13 mouse cellular contexts compared by ENCODE assay signal in the genomic region with DNA sequence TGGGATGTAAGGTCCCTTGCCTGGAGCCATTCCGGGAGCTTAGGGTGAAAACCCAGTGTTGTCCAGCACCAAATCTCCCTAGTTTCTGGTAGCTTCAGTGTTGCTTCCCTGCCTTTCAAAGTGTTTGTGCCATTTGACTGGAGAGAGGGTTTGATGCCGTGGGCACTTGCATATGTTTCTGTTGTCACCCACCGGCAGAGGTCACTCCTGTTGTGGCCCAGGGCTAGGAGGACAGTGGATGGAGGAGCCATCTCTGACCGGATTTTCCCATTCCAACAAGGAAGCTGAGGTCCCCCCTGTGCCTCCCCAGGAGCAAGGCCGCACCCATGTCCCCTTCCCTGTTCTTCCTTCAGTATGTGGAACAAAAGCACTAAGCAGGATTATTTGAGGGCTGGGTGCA. TPM values are rescaled to one million over a fixed set of nuclear protein-coding genes. Genes with fewer than 3 reads are reported as not detected.
DNase-seq lines count a peak whose midpoint lies in the region; ATAC-seq and TF ChIP-seq lines count a peak whose summit lies in the region.
"Had no signal": no experiment of that assay in that cellular context is flagged by ENCODE, and none has a peak within 500 bp of the region (broad histone marks: within the 10 kb centered on the region; RNA-seq: fewer than 3 reads in every experiment).

No protein-coding gene starts in this region.

- WGBS in embryonic facial prominence, embryonic 14.5 days, result 73% methylated on average over 5 of the region's 5 CpGs

- H3K4me1 ChIP-seq in embryonic facial prominence, embryonic 14.5 days (ENCODE audit: control insufficient read depth, insufficient read depth, low read length), result peaks cover 25% of the 10 kb centered on the region

- no peak overlapping the region for H3K4me2 ChIP-seq in embryonic facial prominence, embryonic 14.5 days (ENCODE audit: low read depth, low read length)
- H3K4me2 ChIP-seq: liver, embryonic 12.5 days had no signal

- H3K36me3 ChIP-seq in embryonic facial prominence, embryonic 14.5 days (ENCODE audit: control insufficient read depth, insufficient read depth, low read length), result no peaks in the 10 kb centered on the region

- H3K9ac ChIP-seq in embryonic facial prominence, embryonic 14.5 days (ENCODE audit: low read depth, low read length), result no peak overlapping the region
- H3K9ac ChIP-seq: liver, embryonic 12.5 days had no signal

- intact Hi-C loops in gastrocnemius, adult 2 months (cut with DNase I), result no loop called here
- intact Hi-C loops in gastrocnemius, postnatal 14 days (cut with DNase I; ENCODE audit: low total_unique reads), result no loop called here
- intact Hi-C loops in left cerebral cortex, postnatal 4 days (cut with DNase I), result no loop called here
- intact Hi-C loops in left cerebral cortex, postnatal 25 days (cut with DNase I), result no loop called here

- no peak for TF ChIP-seq CTCF in gastrocnemius, adult 2 months (IDR thresholded peaks at IDR 0.05)

- H3K27me3 ChIP-seq in embryonic facial prominence, embryonic 14.5 days (replicated peaks; ENCODE audit: control insufficient read depth, insufficient read depth, low read length), result no peaks in the 10 kb centered on the region
- H3K27me3 ChIP-seq: liver, embryonic 12.5 days had no signal

- H3K27ac ChIP-seq in gastrocnemius, adult 2 months, result peak overlapping the region; percentile 68
- H3K27ac ChIP-seq in embryonic facial prominence, embryonic 14.5 days (replicated peaks; ENCODE audit: low read depth, low read length), result peak overlapping the region; percentile 83

- H3K9me3 ChIP-seq in embryonic facial prominence, embryonic 14.5 days (ENCODE audit: control insufficient read depth, low read length), result no peaks in the 10 kb centered on the region
- H3K9me3 ChIP-seq: heart, embryonic 10.5 days; liver, embryonic 12.5 days had no signal

- DNase-seq in gastrocnemius, adult 2 months, result no peak
- no peak for DNase-seq in gastrocnemius, postnatal 14 days
- DNase-seq in left cerebral cortex, postnatal 4 days, result peak; percentile 29
- DNase-seq in left cerebral cortex, postnatal 25 days (ENCODE audit: low spot score in 2 of 2), result no peak
- peak; percentile 34 to 45 for DNase-seq in cerebellum, postnatal 14 days
- DNase-seq in embryonic facial prominence, embryonic 14.5 days (ENCODE audit: low spot score), result no peak
- DNase-seq in frontal cortex, adult 2 months (ENCODE audit: extremely low spot score in 1 of 2, low spot score in 1 of 2), result no peak
- DNase-seq: adrenal gland, postnatal 36 days; kidney, adult 9 months; right cerebral cortex, postnatal 4 days had no signal

- no peak overlapping the region for H3K4me3 ChIP-seq in gastrocnemius, adult 2 months
- H3K4me3 ChIP-seq in embryonic facial prominence, embryonic 14.5 days (ENCODE audit: low read depth, low read length), result no peak overlapping the region
- H3K4me3 ChIP-seq: heart, embryonic 10.5 days; liver, embryonic 12.5 days had no signal

- no peak for ATAC-seq in embryonic facial prominence, embryonic 14.5 days (ENCODE audit: low read depth)
- ATAC-seq: activated CD4-positive, CD25-positive, alpha-beta regulatory T cell, adult 4 months; liver, embryonic 12.5 days had no signal

RNA-seq across cellular contexts. Expression of gene Crebrf, which starts 25.2 kb away (rescaled TPM):
- total RNA-seq in gastrocnemius, adult 2 months (2021), result 10 to 100 TPM; 39.6 to 40.2 TPM
- total RNA-seq in gastrocnemius, postnatal 14 days (2021), result 10 to 100 TPM; 14.1 to 20.1 TPM
- 10 to 100 TPM; 25.8 to 26.5 TPM for total RNA-seq in left cerebral cortex, postnatal 4 days (2021)
- total RNA-seq in left cerebral cortex, postnatal 25 days (2021), result 10 to 100 TPM; 88.2 to 96.2 TPM
- 4.2 and 5.1 TPM in 2 replicates for polyA plus RNA-seq in embryonic facial prominence, embryonic 14.5 days (2014; fragmentation: Nextera tagmentation; extraction: Ambion mirVana)
- polyA plus RNA-seq in frontal cortex, adult 2 months (2012; rRNA removed), result 16.4 and 17.6 TPM in 2 replicates

RNA-seq across cellular contexts. Expression of gene Atp6v0e, which starts 27.2 kb away (rescaled TPM):
- 10 to 100 TPM; 28.7 to 31.2 TPM for total RNA-seq in gastrocnemius, adult 2 months (2021)
- total RNA-seq in gastrocnemius, postnatal 14 days (2021), result 10 to 100 TPM; 37.4 to 40.8 TPM
- total RNA-seq in left cerebral cortex, postnatal 4 days (2021), result 10 to 100 TPM; 29.4 to 31.3 TPM
- total RNA-seq in left cerebral cortex, postnatal 25 days (2021), result 10 to 100 TPM; 40.7 to 41.7 TPM
- 229 and 261 TPM in 2 replicates for polyA plus RNA-seq in embryonic facial prominence, embryonic 14.5 days (2014; fragmentation: Nextera tagmentation; extraction: Ambion mirVana)
- polyA plus RNA-seq in frontal cortex, adult 2 months (2012; rRNA removed), result 80.3 and 80.9 TPM in 2 replicates

Comparison
In these comparisons a context has a peak if more than half of its experiments do, and no peak if none do; other contexts are left out.
1. DNase-seq: peak in left cerebral cortex, postnatal 4 days (single experiment) and cerebellum, postnatal 14 days (2 of 2); none in gastrocnemius, adult 2 months (single experiment), gastrocnemius, postnatal 14 days (single experiment), left cerebral cortex, postnatal 25 days (0 of 2), embryonic facial prominence, embryonic 14.5 days (single experiment) and frontal cortex, adult 2 months (0 of 2).